Mouse (Mus musculus): ENCODE data around the gene Dcst1. TPM values are rescaled to one million over a fixed set of nuclear protein-coding genes. Genes with fewer than 3 reads are reported as not detected.
A peak's percentile ranks its signal among the peaks of the same experiment; 100 is the strongest.

Dcst1 gene
- polyA plus RNA-seq, 1 experiment from 2014 or later = 1.1 TPM

DNA sequence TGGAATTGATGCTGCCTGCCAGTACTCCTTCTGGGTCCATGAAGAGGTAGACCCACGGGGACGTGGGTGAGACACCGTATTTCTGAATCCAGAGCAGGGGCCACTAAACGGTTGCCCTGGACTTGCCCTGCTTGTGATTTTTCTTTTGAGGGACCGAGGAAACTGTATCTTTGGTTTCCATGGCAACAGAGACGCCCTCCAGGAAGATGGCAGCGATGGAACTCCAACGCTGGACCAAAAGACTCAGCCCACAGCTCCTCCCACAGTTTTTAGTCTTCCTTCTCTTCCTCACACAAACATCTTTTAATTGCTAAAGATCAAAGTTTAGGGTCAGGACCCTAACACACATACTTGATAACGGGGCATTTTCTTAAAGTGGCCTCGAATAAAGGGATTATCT lies 33.0 kb downstream of the Dcst1 start:
- Histone ChIP-seq H3K4me2 (ENCODE audit: low read length) (no peak overlapping the region), H3K27me3 (replicated peaks; ENCODE audit: control insufficient read depth, insufficient read depth, low read length) (no peaks in the 10 kb centered on the region), H3K9ac (ENCODE audit: low read depth, low read length) (no peak overlapping the region), H3K4me3 (ENCODE audit: low read length) (no peak overlapping the region), H3K27ac (ENCODE audit: low read depth, low read length) (no peak overlapping the region), H3K4me1 (ENCODE audit: control insufficient read depth, insufficient read depth, low read depth, low read length) (peaks cover 17% of the 10 kb centered on the region), H3K36me3 (ENCODE audit: control insufficient read depth, insufficient read depth, low read length) (no peaks in the 10 kb centered on the region), H3K9me3 (ENCODE audit: control insufficient read depth, low read length) (no peaks in the 10 kb centered on the region)
- WGBS = 39% methylated on average over 10 of the region's 10 CpGs
- ATAC-seq = no peak

DNA sequence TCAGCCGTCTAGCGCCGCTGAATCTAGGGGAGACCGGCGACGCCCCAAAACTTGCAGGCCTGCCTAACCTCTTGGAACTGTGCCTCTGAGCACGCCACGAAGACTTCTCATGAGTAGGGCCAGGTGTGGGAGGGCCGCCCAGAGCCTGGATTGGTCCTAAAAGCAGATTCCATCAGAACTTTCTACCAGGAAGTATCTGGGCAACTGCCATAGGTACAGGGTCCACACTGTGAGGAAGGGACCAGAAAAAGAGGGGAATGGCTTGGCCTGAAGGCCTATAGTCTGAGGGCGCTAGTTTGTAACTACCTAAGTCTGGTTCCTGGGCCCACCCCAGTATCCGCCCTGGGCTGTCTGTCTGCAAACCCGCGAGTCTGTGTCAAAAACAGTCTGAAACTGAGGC lies 33.5 kb downstream of the Dcst1 start:
- no peak overlapping the region for H3K4me3 ChIP-seq (ENCODE audit: low read length)
- no peaks in the 10 kb centered on the region for H3K27me3 ChIP-seq (replicated peaks; ENCODE audit: control insufficient read depth, insufficient read depth, low read length)
- no peak overlapping the region for H3K27ac ChIP-seq (ENCODE audit: low read depth, low read length)
- no peak for ATAC-seq
- no peak overlapping the region for H3K4me2 ChIP-seq (ENCODE audit: low read length)
- peaks cover 13% of the 10 kb centered on the region for H3K4me1 ChIP-seq (ENCODE audit: control insufficient read depth, insufficient read depth, low read depth, low read length)
- H3K9ac ChIP-seq (ENCODE audit: low read depth, low read length) = no peak overlapping the region
- H3K9me3 ChIP-seq (ENCODE audit: control insufficient read depth, low read length) = no peaks in the 10 kb centered on the region
- WGBS = 74% methylated on average over 13 of the region's 13 CpGs
- H3K36me3 ChIP-seq (ENCODE audit: control insufficient read depth, insufficient read depth, low read length) = no peaks in the 10 kb centered on the region

DNA sequence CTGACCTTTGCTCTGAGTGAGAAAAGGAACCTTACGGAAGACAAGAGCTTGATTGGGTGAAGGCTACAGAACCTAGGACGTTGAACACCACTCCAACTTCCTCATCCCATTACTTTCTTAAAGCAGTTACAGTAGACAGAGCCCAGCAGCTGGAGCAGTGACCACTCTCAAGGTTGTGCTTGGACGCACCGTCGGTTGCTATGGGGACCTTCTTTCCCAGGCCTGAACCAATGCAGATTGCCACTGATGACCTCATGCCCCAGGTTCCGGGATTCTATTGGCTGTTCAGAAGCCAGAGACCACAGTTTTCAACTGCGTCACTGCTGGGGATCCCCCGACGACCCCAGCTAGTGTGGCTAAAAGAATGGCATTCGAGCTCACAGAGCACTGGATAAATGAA lies 34.1 kb downstream of the Dcst1 start:
- Histone ChIP-seq H3K9ac (ENCODE audit: low read depth, low read length) (no peak overlapping the region), H3K4me1 (ENCODE audit: control insufficient read depth, insufficient read depth, low read depth, low read length) (peaks cover 9% of the 10 kb centered on the region), H3K9me3 (ENCODE audit: control insufficient read depth, low read length) (no peaks in the 10 kb centered on the region), H3K27ac (ENCODE audit: low read depth, low read length) (no peak overlapping the region), H3K4me2 (ENCODE audit: low read length) (no peak overlapping the region), H3K27me3 (replicated peaks; ENCODE audit: control insufficient read depth, insufficient read depth, low read length) (no peaks in the 10 kb centered on the region), H3K36me3 (ENCODE audit: control insufficient read depth, insufficient read depth, low read length) (no peaks in the 10 kb centered on the region), H3K4me3 (ENCODE audit: low read length) (no peak overlapping the region)
- WGBS = 17% methylated on average over 10 of the region's 10 CpGs
- no peak for ATAC-seq

DNA sequence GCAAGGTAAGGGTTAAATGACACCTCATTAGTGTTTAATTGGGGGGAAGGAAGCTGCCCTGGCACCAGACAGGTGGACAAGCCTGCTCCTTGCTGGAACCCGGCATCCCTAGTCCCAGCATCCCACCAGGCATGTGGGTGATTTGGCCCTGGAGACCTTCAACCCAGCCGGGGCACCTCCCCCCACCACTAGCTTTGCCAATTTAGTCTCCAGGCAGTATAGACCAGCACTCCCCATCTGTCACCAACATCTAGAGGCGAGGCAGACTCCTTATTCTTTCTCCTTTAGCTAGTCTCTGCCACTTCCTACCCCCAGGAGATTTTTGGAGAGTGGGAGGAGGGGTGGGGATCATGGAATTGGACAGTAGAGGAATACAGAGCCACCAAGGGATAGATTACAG lies 34.7 kb downstream of the Dcst1 start:
- peaks cover 9% of the 10 kb centered on the region for H3K4me1 ChIP-seq (ENCODE audit: control insufficient read depth, insufficient read depth, low read depth, low read length)
- WGBS = 34% methylated on average over 3 of the region's 3 CpGs
- ATAC-seq = no peak

DNA sequence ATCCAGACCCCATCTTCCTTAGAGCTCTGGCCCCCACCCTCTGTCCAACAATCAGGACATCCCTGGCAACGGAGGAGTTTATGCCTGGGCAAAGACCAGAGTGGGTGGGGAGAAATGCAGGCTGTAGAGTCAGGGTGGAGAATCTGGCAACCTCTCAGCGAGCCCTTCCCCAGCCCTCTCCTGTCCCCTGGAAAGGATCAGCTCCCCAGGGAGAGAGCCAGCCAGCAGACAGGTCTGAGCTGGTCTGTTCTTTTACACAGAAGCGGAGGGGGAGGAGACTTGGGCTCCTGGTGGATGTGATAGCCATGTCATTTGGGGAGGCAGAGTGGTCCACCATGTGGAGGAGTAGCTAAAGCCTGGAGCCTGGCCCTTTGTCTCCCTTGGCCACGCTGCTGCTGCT lies 36.4 kb downstream of the Dcst1 start:
- H3K4me2 ChIP-seq (ENCODE audit: low read length) = no peak overlapping the region
- no peaks in the 10 kb centered on the region for H3K36me3 ChIP-seq (ENCODE audit: control insufficient read depth, insufficient read depth, low read length)
- H3K4me1 ChIP-seq (ENCODE audit: control insufficient read depth, insufficient read depth, low read depth, low read length) = peaks cover 9% of the 10 kb centered on the region
- no peak overlapping the region for H3K9ac ChIP-seq (ENCODE audit: low read depth, low read length)
- no peak overlapping the region for H3K27ac ChIP-seq (ENCODE audit: low read depth, low read length)
- no peaks in the 10 kb centered on the region for H3K27me3 ChIP-seq (replicated peaks; ENCODE audit: control insufficient read depth, insufficient read depth, low read length)
- H3K4me3 ChIP-seq (ENCODE audit: low read length) = no peak overlapping the region
- 16% methylated on average over 4 of the region's 4 CpGs for WGBS
- H3K9me3 ChIP-seq (ENCODE audit: control insufficient read depth, low read length) = no peaks in the 10 kb centered on the region
- no peak for ATAC-seq

More for the DNA sequence above, 34.7 kb downstream of the Dcst1 start:
- Histone ChIP-seq H3K9me3 (ENCODE audit: control insufficient read depth, low read length) (no peaks in the 10 kb centered on the region), H3K4me3 (ENCODE audit: low read length) (no peak overlapping the region), H3K4me2 (ENCODE audit: low read length) (no peak overlapping the region), H3K9ac (ENCODE audit: low read depth, low read length) (no peak overlapping the region), H3K36me3 (ENCODE audit: control insufficient read depth, insufficient read depth, low read length) (no peaks in the 10 kb centered on the region), H3K27me3 (replicated peaks; ENCODE audit: control insufficient read depth, insufficient read depth, low read length) (no peaks in the 10 kb centered on the region), H3K27ac (ENCODE audit: low read depth, low read length) (no peak overlapping the region)

DNA sequence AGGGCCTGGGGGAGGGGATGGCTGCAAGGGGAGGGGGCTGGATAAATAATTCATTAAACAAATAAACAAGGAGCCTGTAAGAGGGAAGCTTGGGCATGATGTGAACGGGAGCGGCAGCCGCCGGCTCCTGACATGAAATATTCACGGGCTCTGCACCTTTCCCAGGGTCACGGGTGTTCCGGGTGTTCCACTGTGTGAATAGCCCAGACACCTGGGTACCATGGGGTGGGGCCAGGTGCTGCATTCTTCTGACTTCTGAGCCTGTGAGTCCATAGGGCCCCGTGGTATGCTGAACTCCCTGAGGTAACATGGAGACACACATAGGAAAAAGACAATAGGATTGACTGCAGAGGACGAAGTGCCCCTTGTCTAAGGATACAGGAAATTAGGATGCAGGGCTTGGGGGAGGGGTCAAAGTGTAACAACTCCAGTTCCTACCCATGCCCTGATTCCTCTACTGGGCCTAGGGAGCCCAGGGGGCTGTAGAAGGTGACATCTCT lies 37.6 kb downstream of the Dcst1 start:
- no peak overlapping the region for H3K4me3 ChIP-seq (ENCODE audit: low read length)
- H3K27me3 ChIP-seq (replicated peaks; ENCODE audit: control insufficient read depth, insufficient read depth, low read length) = no peaks in the 10 kb centered on the region
- WGBS = 34% methylated on average over 9 of the region's 9 CpGs
- no peak overlapping the region for H3K9ac ChIP-seq (ENCODE audit: low read depth, low read length)
- H3K27ac ChIP-seq (ENCODE audit: low read depth, low read length) = no peak overlapping the region
- H3K4me2 ChIP-seq (ENCODE audit: low read length) = no peak overlapping the region
- H3K9me3 ChIP-seq (ENCODE audit: control insufficient read depth, low read length) = no peaks in the 10 kb centered on the region
- no peak for ATAC-seq
- H3K4me1 ChIP-seq (ENCODE audit: control insufficient read depth, insufficient read depth, low read depth, low read length) = peaks cover under 1% of the 10 kb centered on the region
- no peaks in the 10 kb centered on the region for H3K36me3 ChIP-seq (ENCODE audit: control insufficient read depth, insufficient read depth, low read length)

GRCm38 (mm10) chr3:89325882-89326281 lies 39.2 kb downstream of the Dcst1 start:
- no peak overlapping the region for H3K9ac ChIP-seq (ENCODE audit: low read depth, low read length)
- H3K36me3 ChIP-seq (ENCODE audit: control insufficient read depth, insufficient read depth, low read length) = no peaks in the 10 kb centered on the region
- ATAC-seq = no peak
- no peaks in the 10 kb centered on the region for H3K27me3 ChIP-seq (replicated peaks; ENCODE audit: control insufficient read depth, insufficient read depth, low read length)
- no peaks in the 10 kb centered on the region for H3K9me3 ChIP-seq (ENCODE audit: control insufficient read depth, low read length)
- no peak overlapping the region for H3K27ac ChIP-seq (ENCODE audit: low read depth, low read length)
- H3K4me1 ChIP-seq (ENCODE audit: control insufficient read depth, insufficient read depth, low read depth, low read length) = peaks cover 5% of the 10 kb centered on the region
- WGBS = 90% methylated on average over 8 of the region's 8 CpGs
- H3K4me2 ChIP-seq (ENCODE audit: low read length) = no peak overlapping the region
- H3K4me3 ChIP-seq (ENCODE audit: low read length) = no peak overlapping the region

GRCm38 (mm10) chr3:89322514-89323165 lies 42.4 kb downstream of the Dcst1 start, which contains the start of gene Efna3:
Gene Efna3 (minus strand): TSS chr3:89322965.
- H3K27ac ChIP-seq (ENCODE audit: low read depth, low read length) = peak within 1 kb of the TSS; percentile 96
- no peaks in the 10 kb centered on the region for H3K9me3 ChIP-seq (ENCODE audit: control insufficient read depth, low read length)
- H3K36me3 ChIP-seq (ENCODE audit: control insufficient read depth, insufficient read depth, low read length) = no peaks in the 10 kb centered on the region
- H3K27me3 ChIP-seq (replicated peaks; ENCODE audit: control insufficient read depth, insufficient read depth, low read length) = peaks cover 3% of the 10 kb centered on the region
- peak within 1 kb of the TSS; percentile 89 for H3K4me2 ChIP-seq (ENCODE audit: low read length)
- H3K9ac ChIP-seq (ENCODE audit: low read depth, low read length) = peak within 1 kb of the TSS; percentile 83
- H3K4me3 ChIP-seq (ENCODE audit: low read length) = peak within 1 kb of the TSS; percentile 60
- ATAC-seq = peak; percentile 42
- peaks cover 30% of the 10 kb centered on the region for H3K4me1 ChIP-seq (ENCODE audit: control insufficient read depth, insufficient read depth, low read depth, low read length)
- WGBS = under 1% methylated on average over 53 of the region's 53 CpGs

DNA sequence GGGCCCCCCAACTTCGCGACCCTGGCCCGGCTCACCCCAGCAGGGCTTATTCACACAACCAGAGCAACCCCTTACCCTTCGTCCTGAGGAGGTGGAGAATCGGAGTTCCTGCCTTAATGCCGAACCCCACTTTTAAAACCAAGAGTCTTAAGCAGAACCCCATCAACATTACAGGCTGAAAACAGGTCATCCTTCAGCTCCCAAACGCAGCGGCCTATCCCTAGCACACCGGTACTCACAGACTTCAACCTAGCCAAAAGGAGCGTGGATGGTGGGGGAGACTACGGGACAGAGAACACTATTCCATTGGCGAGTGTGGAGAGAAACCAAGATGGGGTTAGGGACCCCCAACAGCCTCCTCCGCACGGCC lies 42.9 kb downstream of the Dcst1 start:
- Histone ChIP-seq H3K9me3 (ENCODE audit: control insufficient read depth, low read length) (no peaks in the 10 kb centered on the region), H3K27me3 (replicated peaks; ENCODE audit: control insufficient read depth, insufficient read depth, low read length) (peaks cover 3% of the 10 kb centered on the region), H3K4me3 (ENCODE audit: low read length) (peak overlapping the region; percentile 60), H3K9ac (ENCODE audit: low read depth, low read length) (peak overlapping the region; percentile 83), H3K27ac (ENCODE audit: low read depth, low read length) (peak overlapping the region; percentile 96), H3K4me2 (ENCODE audit: low read length) (peak overlapping the region; percentile 89), H3K36me3 (ENCODE audit: control insufficient read depth, insufficient read depth, low read length) (no peaks in the 10 kb centered on the region), H3K4me1 (ENCODE audit: control insufficient read depth, insufficient read depth, low read depth, low read length) (peaks cover 35% of the 10 kb centered on the region)
- WGBS = under 1% methylated on average over 14 of the region's 14 CpGs
- ATAC-seq = no peak

Measured in hindbrain, embryonic 16.5 days (tissue).